Mouse (Mus musculus): ENCODE measurements at regions not wholly inside any gene's neighbourhood (a gene's known extent, or its start where the extent isn't known, plus 50 kb on each side); places are given as distances from the start of the nearest gene placed in this dataset.
A peak's percentile ranks its signal among the peaks of the same experiment; 100 is the strongest.

- DNase-seq = no peak
These were observed 94.1 kb upstream of the Sox5 start for GRCm38 (mm10) chr6:144875862-144876261.

DNA sequence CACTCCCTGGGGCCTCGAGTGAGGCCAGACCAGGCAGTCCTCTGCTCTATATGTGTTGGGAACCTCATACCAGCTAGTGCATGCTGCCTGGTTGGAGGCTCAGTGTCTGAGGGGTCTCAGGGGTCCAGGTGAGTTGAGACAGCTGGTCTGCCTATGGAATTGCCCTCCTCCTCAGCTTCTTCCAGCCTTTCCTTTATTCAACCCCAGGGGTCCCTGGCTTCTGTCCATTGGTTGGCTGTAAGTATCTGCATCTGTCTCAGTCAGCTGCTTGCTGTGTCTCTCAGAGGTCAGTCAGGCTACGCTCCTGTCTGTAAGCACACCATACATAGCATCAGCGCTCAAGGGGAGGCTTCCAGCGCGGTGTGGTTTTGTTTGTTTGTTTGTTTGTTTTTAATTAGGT is 92.5 kb upstream of the Sox5 start:
- no peak for DNase-seq

DNA sequence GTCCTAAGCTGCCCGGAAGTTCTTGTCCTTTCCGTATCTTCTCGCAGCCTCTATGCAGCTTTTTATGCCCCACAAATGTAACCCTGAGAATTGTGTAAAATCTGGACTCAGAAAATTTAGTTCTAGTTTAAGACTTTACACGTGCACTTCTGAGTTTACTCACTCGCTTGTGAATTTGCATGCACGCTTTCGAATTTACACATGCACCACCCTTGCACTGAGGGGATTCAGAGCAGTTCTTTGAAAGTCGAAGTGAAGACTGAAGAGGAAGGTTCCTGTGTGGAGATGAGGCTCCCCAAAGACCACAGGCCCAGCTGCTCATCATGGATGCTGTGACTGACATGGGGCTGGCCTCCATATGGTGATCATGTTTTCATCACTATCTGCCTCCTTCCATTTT is 89.2 kb upstream of the Sox5 start:
- DNase-seq = no peak

DNA sequence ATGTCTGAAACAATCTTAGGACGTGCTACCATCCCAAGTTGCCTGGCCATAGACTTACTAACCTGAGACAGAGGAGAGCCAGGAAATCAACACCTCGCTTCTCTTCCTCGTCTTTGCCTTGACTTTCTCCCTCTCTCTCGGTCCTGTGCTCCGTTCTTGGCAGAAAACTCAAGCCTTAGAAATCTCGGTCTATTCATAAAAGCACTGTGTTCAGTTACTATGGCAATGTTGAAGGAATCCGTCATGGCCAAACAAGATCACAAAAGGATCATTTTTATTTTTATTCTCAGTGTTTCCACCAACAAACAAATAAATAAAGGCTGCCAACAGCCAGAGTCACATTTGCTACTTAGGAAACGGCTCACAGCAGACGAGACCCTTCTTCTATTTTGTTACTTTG is 85.6 kb upstream of the Sox5 start:
- DNase-seq = no peak

DNA sequence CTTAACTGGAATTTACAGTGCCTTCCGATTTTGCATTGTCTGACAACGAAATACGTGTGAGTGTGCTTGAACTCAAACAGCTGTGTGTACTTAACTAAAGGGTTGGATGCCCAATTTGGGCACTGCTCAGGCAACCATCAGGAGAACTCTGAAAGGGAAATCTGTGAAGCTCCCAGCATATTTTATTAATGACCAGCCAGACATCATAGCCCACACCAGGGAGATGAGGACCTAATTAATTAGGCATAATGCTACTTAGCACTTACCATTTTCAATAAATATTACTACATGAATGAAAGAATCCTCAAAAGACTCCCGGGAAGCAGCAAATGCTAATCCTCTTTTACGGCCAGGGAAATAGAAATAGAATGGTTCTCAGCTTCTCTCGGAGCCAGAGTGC is 82.2 kb upstream of the Sox5 start:
- DNase-seq = no peak

DNA sequence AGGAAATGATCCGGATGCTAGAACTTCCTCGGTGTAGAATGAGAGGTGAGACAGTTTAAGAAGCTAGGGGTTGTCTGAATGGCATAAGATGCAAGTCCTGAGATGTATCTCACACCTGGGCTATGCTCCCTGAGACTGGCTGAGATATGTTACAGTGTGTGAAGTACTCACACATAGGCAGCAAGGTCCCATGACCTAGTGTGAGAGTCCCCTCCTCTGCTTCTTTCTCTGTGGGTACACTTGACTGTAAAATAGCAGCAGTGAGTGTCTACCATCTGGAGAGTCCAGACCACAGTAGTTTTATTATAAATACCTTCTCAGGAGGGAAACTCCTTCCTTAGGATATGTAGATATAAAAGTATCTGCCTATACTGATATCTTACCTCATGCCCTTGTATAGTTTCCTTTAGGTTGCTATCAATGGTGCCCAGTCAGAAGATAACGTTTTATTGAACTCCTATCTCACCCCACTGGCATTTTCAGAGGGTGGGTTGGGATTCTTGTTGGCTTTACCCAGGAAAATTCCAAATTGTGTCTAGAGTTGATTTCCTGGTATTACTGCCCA is 81.7 kb upstream of the Sox5 start:
- no peak for DNase-seq

- DNase-seq = no peak
These were observed 59.7 kb upstream of the Sox5 start for GRCm38 (mm10) chr6:144841510-144841909.

- no peak for DNase-seq
These were observed 57.6 kb upstream of the Sox5 start for GRCm38 (mm10) chr6:144839383-144839782.

DNA sequence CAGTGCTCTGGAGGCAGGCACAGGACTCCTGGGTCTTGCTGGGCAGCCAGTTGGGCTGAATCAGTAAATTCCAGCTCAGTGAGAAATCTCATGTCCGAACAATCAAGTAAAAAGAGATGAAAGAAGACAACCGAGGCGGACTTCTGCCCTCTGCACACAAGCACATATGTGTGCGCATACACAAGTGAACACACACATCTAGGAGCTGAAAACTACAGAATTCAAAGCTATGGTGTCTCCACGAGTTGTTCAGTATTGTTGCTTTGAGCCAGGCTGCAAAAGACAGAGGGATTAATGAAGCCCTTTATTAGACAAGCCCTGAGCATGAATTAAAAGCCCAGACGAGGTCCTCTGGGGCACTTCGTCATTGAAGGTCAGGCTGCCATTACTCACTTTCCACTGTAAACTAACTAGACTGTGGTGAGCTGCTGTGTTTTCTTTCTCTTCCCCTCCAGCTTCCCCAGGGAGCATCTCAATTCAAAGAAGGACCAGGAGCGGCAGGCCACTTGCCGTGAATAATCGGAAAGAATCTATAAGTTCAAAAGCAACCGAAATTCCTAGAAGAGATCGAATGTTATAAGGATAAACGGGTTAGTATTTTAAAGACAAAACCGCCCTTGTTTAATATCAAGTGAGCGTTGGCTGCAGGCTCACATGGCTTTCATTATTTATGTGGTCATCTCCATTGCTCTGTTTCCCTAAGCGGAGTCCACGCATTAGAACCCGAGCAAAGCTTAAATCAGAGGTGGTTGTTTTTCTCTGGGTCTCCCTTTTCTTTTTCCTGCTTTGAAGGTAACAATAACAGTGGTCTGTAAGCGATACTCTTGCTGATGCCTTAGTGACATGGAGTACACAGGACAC is 52.8 kb upstream of the Sox5 start:
- peak; percentile 37 for DNase-seq

All from adrenal gland, postnatal 10 days (tissue).